Mouse (Mus musculus) layer of hippocampus, adult 8-10 months (tissue): Measurements from ENCODE around the gene Atg4c. TPM values are rescaled to one million over a fixed set of nuclear protein-coding genes. Genes with fewer than 3 reads are reported as not detected.

ENCODE experiments used
- DNase-seq, 2 experiments: peaks; one replicate each; pipeline ENCODE4 v3.0.0; 2022; ENCODE audit warnings: low spot score in 2 of 2
- total RNA-seq, 4 experiments: library from RNA; stranded (reverse); gene quantifications; 2 replicates each; pipeline ENCODE4 v1.2.4; 2022

Gene Atg4c
- total RNA-seq, 4 experiments from 2014 or later = 37.0 to 56.7 (median 41.2) TPM

DNA sequence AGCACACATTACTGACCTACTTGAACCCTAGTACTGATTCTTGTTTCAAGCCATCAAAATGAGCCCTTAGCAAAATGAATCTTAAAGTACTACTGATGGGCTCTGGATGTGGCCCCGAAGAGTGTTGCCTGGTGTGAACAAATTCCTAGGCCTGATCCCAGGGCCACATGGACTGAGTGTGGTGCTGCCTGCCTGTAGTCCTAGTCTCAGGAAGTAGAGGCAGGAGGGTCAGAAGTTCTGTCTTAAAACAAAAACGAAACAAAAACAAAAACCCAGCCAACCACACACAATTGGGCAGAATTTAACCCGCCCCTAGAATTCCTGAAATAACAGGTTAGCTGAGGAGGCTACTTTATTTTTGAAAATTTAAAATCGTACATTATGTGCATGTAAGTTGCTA, 8.4 kb upstream of the Atg4c start:
- DNase-seq = no peak

DNA sequence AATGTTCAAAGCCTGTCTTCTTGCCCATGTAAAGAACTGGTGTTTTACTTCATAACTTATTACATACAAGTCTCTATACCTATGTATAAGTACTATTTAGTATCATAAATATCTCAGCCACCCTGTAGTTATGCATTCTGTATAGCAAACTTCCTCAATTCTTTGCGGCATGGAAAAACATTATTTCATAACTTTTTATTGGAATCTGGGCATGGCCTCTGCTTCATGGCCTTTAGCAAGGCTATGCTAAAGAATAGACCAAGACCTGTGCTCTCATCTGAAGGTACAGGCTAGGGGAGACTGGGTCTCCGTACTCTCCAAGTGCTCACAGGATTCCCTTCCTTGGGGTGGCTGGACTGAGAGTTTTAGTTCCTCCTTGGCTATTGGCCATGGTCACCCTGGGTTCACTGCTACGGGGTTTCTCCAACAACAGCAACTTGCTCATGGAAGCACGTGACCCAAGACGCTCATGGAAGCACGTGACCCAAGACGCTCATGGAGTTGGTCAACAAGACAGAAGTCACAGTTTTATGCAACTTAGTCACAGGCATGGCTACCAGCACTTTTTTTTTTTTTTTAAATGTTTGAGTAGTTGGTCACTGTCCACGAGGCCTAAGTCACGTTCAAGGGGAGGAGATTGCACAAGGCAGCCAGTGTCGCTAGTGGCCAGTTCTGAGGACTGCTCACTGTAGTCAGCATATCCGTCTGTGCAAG, 7.2 kb upstream of the Atg4c start:
- no peak for DNase-seq

DNA sequence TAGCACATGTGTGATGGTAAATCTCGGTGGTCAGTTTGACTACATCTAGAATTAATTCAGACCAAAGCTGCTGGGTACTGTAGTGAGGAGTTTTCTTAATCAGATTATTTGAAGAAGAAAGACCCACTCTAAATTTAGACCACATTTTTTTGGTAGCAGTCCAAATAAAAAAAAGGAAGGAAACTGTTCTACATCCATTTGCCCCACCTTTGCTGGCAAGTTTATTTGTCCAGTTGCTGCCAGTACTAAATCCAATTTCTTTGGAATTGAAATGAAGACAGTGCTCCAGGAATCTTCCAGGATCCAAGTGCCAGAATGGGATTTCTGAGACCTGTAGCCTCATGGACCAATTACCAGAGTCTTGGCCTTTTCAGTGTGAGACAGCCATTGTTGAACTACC, 1.1 kb upstream of the Atg4c start:
- no peak for DNase-seq

DNA sequence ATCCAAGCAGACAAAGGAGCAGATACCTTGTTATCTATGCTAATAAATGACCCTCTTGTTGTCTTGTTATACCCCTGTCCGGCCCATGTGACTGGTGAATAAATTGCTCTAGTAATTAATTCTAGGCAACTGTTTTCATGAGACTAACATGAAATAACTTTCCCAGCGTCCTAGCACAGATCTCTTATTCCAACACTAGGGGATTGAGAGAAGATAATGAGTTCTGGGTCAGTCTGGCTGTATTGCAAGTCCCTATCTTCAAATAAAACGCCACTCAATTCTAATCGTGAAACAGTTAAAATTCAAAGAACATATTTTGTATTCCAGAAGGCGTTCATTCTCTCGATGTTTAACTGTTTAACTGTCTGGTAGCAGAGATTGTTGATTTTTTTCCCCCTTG, 520 bp upstream of the Atg4c start:
- DNase-seq = no peak

DNA sequence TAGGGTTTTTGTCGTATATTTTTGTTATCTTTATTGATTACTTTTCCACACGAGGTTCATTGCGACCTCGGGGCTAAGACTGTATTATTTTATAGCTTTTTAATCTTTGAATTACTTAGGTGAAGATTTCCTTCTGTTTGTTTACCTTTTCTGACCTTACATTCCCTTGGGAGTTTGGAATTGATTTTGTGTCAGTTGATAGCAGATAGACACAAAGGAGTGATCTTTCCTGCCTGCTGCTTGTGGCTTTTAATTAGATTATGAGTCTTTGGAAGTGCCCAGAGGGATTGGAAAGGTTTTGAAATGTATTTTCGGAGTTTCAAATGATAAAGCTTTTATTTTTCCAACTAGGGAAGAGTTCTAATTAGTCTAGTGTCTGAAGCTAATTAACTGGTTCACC, 1.1 kb downstream of the Atg4c start:
- DNase-seq = no peak

DNA sequence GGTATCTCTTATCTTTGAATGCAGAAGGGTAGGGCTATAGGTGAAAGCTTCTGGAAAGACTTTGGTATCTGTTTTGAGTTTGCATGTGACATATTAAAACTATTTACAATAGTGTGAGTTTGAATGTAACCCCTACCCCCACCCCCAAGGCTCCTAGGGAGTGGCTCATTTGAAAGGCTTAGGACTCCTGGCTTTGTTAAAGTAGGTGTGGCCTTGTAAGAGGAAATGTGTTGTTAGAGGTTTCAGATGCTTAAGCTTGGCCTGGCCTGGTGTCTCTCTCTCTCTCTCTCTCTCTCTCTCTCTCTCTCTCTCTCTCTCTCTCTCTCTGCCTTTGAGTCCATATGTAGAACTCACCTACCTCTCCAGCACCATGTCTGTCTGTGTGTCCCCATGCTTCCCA, 5.0 kb downstream of the Atg4c start:
- DNase-seq = no peak

DNA sequence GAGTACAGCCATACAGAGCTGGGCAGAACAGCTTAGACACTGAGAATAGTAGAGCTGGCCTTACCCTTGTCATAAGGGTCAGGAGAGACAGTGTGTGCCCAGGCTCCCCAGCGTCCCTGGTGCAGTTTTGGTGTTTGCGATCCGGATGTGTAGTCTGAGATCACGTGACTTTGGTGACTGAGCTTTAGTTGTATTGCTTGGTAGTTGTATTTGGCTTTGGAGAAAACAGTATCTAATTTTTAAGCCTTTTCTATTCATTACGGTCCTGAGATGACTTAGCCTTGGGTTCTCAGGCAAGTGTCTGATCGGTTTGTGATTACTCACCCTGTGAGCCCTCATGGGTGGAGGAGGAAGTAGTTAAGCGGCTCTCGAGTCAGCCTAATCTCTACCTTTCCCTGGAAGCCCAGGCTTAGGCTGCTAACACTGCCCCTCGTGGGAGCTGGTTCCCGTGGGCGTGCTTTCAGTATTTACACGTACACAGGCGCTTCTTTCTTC, 6.1 kb downstream of the Atg4c start:
- no peak for DNase-seq

DNA sequence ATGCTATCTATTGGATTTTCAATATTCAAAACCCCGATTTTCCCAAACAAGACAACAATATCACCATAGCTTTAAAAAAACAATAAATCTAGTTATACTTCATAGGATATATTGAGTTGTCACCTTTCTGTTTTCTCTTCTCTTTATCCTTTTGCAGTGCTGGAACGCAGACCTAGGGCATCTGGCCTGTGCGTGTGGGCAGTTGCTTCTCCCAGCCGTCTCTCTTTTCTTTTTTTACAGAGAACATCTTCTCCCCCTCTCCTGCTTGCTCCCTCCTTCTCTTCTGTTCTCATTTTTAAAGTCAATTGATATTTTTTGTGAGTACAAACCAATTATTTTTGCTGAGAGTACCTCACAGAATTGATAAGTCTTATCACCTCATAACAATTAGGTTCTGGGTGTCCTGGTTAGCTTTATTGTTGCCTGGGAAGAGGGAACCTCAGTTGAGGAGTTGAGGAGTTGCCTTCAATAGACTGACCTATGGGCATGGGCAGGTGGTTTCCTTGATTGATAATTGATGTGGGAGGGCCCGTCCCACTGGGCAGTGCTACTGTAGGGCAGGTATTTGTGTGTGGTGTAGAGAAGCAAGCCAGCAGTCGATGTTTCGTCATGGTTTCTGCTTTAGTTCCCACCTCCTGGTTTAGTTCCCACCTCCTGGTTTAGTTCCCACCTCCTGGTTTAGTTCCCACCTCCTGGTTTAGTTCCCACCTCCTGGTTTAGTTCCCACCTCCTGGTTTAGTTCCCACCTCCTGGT, 6.8 kb downstream of the Atg4c start:
- no peak for DNase-seq

DNA sequence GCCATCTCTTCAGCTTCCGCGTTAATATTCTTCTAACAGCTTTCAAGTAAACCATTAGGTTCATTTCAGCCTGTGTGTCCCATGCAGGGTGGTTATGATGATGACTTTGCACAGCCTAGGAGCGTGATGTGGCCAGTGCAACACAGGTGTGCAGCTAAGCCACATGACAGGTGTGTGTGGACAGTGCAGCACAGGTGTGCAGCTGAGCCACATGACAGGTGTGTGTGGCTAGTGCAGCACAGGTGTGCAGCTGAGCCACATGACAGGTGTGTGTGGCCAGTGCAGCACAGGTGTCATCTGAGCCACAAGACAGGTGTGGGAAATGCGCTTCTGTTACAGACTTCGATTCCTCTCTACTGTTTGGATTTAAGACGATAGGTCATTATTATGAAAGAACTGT, 12.0 kb downstream of the Atg4c start:
- DNase-seq = no peak

DNA sequence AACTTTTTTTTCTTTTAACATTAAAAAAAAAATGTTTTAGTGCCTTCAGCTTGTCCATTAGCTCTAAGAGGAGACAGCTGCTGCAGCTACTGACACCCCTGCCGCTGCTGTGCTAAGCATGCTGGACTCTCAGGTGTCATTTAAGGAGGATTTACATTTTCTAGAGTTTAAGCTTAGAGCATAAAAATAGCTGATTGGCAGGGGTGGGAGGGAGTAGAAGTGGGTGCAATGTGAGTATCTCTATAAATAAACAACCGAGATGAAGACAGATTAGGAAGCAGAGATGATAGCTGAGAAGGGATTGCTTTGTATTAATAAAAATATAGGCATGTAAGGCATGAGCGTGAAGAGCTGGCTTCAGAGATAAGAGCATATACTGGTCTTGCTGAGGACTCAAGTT, 12.6 kb downstream of the Atg4c start:
- no peak for DNase-seq

DNA sequence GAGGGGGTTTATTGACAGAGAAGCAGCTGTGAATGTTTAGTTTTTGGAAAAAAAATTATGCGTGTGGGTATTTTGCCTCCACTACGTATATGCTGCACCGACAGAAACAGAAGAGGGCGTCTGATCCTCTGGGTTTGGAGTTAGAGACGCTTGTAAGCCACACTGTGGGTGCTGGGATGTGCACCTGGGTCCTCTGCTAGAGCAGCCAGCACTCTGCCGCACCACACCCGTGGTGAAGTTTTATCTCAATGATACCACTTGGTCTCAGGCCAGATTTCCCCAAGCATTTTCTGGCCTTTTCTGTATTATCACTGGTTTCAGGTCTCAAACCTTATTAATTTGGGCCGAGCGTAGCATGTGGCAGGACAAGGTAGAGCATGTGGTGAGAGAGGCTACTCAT, 16.4 kb downstream of the Atg4c start:
- DNase-seq = no peak

DNA sequence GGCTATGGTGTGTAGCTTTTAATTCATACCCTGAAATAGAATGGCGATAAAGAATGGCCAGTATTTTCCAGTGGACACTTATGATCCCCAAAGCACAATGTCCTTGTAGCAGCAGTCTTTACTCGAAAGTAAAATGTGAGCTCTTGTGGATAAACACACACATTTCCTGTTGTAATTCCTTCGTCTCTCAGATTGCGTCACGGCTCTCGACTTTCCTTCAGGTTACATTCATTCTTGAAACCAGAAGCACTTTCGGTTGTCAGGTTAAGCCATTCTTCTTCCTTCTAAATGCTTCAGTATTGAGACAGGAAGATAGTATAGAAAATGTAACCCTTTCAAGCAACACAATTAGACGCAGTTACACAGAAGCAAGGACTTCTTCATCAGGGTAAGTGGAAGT, 17.9 kb downstream of the Atg4c start:
- DNase-seq = no peak

DNA sequence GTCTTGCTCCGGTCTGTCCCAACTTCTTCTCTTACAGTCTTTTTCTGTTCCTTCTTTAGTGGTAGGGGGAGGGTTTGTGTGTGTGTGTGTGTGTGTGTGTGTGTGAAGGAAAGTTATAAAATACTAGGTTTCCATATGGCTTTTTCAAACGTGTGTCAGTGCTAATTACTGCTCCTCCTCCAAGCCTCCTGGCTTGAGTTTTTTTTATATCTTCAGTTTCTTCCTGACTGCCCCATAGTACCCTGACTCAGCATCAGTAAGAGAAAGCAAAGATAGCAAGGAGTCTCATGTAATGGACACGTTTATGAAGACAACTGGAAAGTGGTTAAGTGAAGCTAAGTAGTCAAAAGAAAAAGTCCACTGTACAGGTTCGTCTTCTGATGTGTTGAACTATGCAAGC, 19.4 kb downstream of the Atg4c start:
- DNase-seq = no peak

DNA sequence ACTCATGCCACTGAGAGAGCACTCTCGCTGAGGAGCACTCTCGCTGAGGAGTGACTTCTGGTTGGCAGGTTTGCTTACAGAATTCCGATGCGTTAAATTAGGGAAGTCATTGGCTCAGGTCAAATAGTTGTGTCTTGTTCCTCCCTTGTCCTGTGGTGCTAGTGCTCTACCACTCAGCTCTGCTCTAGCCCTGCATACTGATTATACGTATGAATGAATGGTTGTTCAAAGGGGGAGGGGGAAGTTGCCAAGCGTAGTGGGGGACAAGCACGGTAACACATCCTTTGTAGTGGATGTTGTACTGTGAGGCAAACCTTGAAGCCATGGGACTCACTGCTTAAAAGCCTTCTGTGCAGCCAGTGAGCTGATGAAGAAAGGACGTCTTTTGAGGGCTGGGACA, 28.5 kb downstream of the Atg4c start:
- DNase-seq = no peak

DNA sequence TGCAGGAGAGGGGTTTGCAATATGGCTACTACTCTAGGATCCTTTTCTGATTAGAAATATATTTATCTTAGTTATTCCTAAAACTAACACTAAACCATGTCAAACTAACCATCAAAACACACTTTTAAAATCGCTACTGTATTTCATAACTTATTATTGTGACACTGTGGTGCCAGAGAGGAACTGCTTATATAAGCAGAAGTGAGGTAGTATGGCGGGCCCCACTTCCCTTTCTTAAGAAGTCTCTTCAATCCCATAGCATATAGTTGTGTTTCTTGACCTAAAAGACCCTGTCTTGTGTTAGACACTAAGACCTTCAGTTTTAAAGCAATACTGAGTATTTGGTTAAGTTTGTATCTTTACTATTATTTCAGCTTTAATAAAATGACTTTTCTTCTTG, 31.1 kb downstream of the Atg4c start:
- no peak for DNase-seq

DNA sequence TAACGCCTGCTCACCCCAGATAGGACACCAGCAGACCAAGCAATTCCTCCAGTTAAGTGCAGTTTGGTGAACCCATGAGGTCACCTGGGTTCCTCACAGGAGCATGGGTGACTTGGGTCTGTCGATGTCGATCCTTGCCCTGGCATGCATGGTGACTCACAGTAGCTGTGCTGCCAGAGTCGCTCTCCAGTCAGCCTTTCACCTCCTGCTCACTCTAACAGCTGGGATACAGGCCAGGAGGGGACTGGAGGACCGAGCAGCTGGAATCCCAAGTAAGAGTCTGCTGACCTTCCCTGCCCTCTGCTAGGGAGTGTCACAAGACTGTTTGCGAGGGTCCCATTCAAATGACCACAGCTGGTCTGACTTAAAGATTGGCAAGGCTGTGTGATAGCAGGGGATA, 33.5 kb downstream of the Atg4c start:
- DNase-seq = no peak

DNA sequence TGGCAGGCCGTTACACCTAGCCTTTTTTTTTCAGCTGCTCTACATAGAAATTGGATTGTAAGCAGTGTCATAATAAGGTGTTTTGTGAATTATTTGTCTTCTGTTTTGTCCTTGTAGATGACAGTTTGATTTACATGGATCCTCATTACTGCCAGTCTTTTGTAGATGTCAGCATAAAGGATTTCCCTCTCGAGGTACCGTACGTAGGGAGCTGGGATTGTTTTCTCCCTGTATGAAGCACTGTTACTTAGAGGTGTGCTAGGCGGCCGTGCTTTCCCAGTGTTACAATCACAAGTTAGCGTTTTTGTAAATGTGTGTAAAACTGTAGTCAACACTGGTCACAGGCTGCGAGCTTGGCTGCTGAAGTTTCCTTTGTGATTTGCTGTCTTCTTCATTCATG, 35.6 kb downstream of the Atg4c start:
- no peak for DNase-seq

DNA sequence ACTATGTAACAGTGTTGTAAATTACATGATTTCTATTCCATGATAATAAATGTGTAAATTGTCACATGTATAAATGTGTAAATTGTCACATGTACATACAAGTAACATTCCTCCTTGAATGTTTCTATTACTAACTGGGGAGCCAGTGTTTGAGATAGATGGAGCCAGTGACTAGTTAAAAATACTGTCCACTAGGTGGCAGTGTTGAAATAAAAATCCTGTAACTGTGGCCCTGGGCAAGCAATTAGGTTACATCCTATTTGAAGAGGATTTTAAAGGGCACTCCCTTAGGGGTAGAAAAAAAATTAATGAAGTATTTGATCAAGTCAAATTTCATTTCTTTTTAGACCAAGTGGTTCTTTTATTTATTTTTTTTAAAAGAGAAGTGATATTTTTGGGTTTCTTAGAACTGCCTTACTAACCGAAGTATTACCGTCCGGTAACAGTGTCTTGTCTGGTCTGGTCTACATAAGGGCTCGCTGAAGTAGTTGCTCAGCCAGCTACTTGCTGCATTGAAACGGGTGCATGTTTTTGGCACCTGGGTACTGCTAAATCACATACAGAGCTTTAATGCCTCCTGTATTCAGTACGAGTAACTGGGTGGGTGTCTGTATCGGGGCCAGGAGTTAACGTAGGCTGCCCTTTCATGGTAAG, 41.6 kb downstream of the Atg4c start:
- no peak for DNase-seq

DNA sequence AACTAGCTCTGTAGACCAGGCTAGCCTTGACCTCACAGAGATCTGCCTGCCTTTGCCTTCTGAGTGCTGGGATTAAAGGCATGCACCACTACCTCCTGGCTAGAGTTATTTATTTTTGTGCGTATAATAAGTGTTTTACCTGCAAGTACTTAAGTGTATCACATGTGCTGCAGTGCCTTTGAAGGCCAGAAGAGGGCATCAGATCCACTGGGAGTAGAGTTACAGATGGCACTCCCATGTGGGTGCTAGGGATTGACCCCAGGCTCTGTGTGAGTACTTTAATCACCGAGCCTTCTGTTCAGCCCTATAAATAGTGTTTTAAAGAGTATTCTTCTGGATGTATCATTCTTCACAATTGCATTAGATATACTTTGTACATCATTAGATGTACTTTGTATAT, 44.6 kb downstream of the Atg4c start:
- DNase-seq = no peak

DNA sequence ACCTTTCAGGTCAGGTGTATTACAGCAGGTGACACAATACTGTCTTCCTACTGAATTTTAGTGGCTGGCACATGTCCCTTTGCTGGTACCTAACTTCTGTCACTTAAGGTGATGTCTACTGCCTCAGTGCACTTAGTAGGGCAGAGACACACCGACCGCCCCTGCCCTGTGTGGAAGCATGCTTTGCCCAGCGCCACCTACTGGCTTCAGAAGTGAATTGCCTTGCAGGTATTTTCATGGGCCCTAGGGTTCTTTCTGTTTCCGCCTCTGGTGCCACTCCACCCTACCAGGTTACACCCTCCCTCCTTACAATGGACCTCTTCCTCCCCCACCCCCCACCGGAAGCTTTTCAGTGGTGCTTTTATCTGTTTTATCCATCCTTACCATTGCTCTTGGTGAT, 47.9 kb downstream of the Atg4c start:
- DNase-seq = no peak

DNA sequence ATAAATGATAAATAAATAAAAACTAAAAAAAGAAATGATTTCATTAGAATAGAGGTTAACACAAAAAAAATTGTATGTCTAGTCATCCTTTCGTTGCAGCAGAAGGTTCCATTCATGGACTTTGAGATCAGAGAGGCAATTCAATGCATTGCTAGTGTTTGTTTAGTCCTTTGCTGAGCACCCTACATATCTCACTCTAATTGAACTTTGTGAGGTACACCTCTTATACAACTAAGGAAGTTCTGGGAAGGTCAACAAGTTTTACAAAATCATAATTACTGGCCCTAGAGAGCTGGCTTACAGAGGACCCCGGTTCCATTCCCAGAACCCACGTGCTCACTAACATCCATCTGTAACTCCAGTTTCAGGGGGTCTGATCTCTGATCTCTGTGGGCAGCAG, 55.6 kb downstream of the Atg4c start:
- DNase-seq = no peak

DNA sequence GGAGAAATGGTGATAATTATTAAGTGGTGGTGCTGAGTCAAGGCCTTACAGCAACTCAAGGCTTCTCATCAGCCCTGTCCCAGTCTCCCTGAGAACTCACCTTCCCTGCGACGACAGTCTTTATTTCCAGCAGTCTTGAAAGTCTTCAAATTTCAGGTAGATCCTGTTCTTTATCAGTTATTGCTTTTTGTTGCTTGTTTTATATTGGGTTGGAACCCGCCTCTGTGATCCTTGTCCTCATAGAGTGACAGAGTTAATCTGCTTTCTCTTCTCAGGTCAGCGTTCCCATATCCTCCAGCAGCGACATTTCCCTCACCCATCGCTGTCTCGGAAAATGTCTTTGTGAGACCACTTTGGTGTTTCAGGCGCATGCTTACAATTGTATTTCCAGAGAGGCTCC, 56.1 kb downstream of the Atg4c start:
- no peak for DNase-seq

DNA sequence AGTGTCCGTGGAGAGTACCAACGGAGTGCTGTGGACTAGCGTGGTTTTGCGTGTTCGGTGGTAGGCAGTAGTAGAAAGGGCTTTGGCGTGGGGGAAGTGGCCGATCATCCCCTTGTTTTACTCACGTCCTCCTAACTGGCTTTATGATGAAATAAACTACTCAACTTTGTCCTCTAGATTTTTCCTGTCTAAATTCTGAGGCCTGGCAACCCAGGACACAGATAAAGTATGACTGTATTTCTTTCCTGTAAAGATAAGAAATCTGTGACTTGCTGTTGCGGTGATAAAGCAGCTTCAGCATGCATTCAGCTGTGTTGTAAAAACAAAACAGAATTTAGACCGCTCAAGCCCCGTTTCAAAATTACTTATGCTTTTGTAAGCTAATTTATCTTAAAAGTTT, 59.2 kb downstream of the Atg4c start:
- no peak for DNase-seq
